Mouse (Mus musculus) thymus, postnatal 36 days (tissue): ENCODE measurements around the gene Klhl2.
A peak's percentile ranks its signal among the peaks of the same experiment; 100 is the strongest.

Experiments
- DNase-seq, 2 experiments: peaks; one replicate each; pipeline ENCODE4 v3.0.0; 2022; ENCODE audit warnings: mixed read lengths in 2 of 2

Gene Klhl2

DNA sequence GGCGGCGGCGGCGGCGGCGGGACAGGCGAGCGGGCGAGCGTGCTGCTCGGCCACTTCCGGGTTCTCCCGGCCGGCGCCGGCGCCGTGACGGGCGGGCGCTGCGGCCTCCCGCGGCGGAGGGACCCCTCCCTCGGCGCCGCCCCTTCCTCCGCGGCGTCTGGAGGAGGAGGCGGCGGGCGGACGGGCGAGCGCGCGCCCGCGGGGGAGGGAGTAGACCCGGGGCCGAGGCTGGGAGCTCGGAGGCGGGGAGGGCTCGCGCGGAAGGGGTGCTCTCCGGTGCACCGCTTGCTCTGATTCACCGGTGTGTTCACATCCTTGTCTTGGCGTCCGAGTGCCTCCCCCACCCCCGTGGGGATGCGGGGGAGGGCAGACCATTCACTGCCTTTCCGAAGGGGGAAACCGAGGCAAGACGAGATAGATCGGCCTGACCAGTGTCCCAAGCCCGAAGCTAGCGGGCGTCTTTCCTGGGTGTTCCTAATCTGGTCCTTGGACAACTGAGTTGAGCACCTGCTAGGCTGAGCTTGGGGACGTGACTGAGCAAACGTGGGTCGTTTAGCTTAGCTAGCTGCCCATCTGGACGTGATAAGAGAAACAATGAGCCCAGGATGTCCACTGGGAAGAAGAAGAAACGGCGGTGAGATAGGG lies at the start of gene Klhl2:
Gene Klhl2, minus strand, starts transcription at position 121 of the 645 bp plus-strand sequence.
- peak; percentile 75 to 81 for DNase-seq

DNA sequence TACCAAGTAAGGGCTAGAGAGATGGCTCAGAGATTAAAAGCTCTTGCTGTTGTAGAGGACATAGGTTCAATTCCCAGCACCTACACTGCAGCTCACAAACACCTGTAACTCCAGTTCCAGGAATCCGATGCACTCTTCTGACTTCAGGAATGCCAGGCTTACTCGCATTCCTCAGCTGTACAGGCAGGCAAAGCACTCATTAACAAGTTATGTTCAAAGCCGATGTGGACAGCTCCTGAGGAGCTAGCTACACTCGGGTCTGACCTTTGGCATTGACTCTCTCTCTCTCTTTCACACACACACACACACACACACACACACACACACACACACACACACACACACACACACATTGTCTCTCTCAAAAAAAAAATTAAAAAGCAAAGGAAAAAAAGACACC lies 48.9 kb upstream of the Klhl2 start:
- no peak for DNase-seq

DNA sequence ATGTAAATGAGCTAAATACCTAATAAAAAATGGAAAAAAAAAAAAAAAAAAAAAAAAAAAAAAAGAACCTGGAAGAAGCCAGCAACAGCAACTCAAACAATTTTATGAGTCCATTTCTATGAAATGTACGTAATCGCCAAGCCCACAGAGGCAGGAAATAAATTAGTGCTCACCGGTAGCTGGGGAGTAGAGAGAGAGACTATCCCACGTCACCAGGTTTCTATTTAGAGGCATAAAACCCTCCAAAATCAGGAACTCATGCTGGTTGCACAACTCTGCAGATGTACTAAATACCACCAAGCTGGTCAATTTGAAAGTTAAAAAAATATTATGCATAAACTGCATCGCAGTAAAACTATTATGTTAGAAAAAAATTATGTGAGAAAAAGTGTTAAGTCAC lies 46.9 kb upstream of the Klhl2 start:
- DNase-seq = no peak

DNA sequence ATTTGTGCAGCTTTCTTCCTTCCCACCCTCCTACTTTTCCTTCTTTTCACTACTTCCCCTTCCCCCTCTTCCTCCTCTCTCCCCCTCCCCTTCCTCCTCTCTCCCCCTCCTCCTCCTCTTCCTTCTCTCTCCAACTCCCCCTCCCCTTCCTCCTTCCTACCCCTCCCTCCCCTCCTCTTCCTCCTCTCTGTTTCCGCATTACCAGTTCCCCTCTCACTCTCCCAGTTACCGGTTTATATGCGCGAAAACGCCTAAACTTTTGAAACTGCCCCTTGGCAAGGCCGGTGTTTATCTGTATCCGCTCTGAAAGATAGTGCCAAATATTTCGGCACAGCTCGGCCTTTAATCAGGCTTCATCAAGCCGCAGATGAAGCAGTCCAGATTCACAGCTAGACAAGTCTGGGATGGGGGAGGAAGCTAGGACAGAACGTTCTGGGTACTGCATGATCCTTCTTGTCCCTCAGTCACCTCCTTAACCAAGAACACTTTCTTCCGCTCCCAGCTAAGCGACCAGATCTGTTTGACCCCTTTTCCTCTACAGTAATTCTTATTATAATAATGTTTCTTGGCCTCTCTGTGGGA lies 30.9 kb upstream of the Klhl2 start:
- DNase-seq = no peak

DNA sequence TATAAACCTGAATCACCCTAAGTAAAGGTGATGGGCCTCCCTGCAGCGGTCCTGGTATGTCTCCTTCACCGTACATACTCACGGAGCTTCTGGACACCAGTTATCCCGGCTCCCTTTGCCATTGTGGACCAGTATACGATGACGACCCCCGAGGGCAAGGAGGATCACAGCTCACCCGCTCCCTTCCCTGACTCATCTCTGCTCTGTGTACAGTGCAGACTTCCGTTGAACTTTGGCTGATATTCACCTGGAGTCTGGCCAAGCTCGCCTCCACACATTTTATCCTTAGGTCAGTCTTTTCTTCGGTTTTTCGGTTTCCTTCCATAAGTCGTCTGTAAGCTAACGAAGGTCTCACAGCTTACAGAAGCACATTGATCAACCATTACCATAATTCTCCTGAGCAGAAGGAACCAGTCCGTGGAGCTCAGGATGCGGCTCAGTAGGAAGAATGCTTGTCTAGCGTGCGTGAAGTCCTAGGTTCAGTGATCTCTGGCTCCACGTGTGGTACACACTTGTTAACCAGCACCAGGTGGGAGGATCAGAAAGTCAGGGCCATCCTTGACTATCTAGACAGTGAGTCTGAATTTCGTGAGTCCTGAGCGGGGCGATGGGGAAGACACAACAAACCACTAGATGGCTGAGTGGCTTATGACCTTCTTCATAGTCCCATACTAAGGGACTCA lies 28.0 kb upstream of the Klhl2 start:
- DNase-seq = no peak

DNA sequence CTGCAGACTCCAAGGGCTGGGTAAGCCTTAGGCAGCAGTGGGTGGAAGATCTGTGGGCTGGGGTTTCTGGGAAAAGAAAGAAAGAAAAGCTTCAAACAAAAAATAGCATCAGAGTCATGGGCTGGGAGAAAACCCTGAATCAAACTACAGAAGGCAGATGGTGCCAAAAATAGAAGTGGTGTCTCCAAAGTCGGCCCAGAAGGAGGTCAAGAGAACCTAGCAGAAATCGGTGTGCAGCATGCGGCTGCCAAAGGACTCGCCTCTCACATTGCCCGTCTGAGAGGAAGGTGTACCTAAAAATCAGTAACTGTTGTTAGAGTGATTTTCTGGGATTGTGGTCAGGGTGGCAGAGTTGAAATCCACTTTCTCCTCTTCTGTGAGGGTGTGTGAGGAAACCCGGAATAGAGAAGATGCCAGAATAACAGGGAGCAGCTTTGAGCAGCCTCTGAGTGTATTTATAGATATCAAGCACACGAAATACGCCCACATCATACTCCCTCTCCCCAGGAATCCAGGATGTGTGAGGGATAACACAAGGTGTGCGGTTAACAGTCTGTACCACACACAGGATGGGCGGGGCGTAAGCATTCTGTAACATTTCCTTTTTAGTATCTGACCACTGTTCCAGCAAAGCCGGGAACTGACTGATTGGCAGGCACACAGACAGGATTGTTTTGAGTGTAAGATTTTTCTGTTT lies 21.8 kb upstream of the Klhl2 start:
- peak; percentile 10 to 14 for DNase-seq

DNA sequence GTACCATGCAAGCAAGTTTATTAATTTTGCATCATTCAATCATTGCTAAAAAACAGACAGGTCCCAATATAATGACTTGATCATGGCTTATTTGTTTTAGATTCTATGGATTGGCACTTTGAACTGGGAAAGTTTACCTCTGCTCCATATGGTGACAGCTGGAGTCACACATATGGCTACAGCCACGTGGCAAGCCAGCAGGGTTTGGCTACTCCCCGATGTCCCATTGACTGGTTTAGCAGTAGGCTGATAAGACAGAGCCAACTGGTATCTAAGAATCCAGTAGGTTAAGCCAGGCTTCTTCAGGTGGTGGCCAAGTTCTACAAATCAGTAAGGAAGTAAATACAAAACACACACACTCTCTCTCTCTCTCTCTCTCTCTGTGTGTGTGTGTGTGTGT lies 20.4 kb upstream of the Klhl2 start:
- DNase-seq = no peak

DNA sequence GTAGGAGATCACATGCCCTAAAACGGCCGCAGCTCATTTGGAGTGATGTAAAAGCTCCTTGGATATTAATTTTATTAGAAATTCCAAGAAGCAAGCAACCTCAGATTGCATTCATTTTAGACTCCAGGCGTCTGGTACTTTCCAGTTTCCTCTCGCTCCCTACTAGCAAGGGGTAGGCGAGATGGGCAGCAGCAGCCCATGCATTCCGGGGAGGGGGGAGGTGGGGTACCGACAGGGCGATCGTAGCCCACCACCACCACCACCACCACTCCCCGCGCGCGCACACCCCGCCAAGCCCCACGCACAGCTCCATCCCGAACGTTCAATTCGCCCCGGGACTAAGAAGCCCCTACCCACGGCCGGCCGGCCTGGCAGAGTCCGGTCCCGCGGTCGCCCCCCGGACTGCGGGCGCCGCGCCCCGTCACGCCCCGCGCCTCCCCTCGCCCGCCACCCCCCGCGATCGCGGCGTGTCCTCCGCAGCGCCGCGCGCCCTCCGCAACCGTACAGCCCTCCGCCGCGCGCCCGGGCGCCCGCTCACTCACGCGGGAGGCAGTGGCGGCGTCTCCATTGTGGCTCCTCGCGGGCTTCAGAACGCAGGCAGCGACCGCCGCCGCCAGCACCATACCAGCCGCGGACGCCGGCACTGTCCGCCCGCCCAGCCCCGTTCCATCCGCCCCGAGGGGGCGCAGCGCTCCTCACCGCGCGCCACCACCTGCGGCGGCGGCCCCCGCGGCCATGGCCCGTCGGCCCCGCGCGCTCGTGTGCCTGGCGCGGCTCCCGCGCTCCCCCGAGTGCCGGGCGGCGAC lies 523 bp downstream of the Klhl2 start:
- DNase-seq = peak in 1 of 2 experiments; percentile 60

DNA sequence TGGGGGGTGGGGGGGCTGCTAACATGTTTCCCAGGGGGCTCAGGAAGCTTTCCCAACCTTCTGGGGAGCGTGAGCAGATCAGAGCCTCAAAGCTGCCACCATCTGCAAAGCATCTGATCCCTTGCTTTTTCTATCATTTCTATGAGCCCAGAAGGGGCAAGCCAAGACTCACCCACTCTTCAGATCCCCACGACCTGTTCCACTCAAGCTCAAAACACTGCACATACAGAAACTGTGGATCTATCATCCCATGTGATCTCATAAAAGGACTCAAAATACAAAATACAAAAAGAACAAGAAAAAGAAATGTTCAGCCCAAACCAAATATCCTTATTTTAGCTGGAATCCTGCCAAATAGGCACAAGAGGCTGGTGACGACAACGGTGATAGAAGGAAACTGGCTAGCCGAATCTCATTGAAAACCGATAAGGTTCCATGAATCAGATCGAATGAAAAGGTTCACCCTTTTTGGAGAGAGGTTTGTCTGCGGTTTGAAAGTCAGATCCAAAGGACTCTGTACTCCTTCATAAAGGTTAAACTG lies 1.5 kb downstream of the Klhl2 start:
- no peak for DNase-seq

DNA sequence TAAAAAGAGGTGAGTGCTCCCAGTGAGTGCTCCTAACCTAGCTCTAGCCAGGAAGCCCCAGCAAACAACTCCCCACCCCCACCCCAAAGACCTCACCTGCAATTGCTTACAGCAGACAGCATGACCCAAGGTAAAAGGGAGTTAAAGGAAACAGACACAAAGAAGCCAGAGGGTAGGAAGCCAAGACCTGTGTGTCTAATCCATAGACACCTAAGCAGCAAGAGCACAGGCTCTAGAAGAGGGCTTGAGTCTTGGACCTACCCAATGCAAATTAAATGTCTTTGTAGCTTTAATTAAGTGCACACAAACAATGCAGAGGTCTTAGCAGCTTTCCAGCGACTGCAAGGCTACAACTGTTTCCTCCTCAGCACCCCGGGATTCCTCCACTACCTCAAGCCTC lies 2.2 kb downstream of the Klhl2 start:
- DNase-seq = no peak

DNA sequence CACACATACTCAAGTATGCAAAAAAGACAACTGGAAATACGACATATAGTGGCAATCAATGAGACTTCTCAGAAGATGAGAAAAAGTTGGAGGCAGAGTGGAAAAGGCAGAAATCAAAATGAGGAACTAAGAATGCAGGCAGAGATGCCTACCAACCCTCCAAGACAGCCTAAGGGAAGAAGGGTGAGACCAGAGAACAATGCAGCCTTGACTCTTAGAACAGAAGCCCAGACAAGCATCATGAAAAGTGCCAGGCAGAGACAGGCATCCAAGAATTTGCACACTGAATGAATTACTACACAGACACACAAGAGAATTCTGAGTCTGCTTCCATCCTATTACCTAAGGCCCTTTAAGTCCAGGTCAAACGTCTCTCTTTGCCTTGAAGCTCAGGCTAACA lies 2.6 kb downstream of the Klhl2 start:
- DNase-seq = no peak

DNA sequence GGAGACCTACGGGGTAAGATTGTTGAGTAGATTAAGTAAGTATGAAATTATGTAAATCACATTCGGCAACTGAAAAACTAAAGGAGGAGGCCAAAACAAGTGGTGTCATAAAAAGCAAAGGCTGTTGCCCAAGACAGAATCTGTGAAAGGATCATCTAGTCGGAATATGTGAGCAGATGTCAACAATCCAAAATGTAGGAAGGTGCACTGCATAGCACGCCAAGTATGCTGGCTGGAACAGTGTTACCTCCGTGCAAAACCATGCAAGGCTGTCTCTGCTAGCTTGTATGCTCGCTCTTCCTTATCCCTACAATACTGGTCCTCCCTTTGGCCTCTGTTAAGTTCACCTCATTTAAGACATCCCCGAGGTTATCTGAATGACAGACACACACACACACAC lies 4.5 kb downstream of the Klhl2 start:
- no peak for DNase-seq

DNA sequence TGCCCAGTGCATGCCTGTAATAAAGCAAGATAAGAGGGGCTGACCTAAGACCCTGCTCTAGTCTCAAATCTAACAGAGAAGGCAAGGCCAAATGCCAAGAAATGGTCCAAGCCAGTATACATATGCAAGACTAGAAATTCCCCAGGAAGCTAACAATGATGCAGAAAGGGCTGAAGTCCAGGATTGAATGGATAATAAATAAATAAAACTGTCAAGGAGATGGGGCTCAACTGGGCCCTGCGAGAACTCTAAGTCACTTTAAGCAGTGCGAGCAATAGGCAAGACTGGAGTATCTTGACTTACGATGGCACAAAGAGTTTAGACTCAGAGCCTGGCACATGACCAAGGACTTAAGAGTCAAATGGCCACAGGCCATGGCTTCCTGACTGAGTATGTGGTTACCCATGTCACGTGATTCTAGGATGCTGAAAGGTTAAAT lies 5.8 kb downstream of the Klhl2 start:
- DNase-seq = no peak

DNA sequence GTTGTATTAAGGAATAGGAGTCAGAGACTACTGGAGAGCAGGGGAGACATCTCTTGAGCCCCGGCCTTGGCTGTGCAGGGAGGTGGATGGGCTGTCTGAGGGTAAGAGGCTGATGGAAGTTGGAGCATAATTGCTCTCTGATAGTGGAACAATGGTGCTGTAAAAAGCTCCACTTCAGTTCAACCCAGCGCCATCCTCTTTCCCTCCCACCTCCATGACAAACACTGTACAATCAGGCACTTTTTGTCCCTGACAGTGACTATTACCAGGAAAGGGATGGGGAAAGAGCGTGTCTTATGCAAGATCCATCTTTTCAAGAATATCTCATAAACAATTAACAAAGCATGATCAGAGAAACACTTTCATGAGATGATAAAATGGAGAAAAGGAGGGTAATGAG lies 6.6 kb downstream of the Klhl2 start:
- no peak for DNase-seq

DNA sequence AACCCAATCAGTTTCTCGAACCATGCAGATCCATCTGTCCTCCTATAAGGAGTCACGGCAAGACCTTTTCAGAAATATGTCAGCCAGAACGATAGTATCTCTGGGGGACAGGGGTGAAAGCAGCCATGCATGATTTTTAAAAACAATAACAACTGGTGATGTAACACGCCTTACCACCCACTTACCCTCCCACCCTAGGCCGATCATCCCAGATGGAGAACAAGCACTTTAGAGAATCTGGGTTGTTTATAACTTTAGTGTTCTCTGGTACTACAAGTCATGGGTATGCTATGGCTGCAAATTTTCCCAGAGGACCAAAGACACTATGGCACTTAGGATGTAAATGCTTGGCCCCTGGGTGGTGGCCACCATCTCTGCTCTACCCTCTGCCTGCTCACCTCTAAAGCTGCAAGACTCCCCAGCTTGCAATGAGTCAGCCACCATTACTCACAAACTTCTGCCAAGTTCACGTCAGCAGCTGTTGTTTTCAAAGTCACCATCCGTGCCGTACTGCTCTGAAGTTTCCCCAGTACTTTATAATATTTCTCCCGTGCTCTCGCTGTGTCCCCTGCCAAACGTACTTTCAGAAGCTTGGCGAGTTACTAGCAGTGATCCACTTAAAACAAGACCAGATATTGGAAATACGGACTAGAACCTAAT lies 7.9 kb downstream of the Klhl2 start:
- no peak for DNase-seq

DNA sequence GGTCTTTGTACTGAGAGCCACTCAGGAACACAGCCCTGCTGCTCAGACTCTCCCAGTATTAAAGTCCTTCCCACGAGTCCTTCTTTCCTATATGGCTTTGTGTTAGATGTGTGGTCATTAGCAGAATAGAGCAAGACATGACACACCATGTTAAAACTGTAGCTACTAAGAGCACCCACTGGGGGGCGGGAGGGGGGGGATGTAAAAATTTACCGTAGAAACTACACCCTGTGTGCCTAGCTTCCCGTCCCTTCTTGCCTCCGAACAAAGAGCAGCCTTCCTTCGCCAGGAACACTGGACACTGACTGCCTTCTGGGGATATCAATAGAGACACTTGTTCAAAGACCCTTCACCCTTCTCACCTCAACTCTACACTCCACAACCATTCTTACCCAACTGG lies 10.2 kb downstream of the Klhl2 start:
- no peak for DNase-seq

DNA sequence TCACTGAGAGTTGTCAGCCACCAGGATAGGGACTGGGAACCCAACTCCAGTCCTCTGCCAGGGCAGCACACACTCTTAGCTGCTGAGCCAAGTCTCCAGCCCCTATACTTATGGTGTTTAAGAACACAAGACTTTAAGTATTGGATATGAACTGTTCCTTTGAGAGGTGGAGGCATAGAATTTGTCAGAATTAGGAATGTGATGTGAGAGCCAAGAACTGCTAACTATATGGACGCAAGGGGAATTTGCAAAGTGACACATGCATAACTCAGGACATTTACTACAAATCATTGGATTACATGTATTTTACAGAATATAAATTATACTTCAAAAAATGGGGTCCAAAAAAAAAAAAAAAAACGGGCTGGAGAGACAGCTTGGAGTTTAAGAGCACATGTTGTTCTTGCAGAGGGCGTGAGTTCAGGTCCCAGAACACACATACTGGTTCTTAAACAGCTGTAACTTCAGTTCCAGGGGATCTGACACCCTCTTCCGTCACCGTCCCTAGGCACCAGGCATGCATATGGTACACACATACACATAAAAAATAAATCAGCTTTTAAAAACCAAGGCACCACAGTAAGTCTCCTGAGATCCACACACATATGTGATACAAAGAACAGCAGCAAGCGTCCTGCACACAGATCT lies 14.2 kb downstream of the Klhl2 start:
- no peak for DNase-seq

DNA sequence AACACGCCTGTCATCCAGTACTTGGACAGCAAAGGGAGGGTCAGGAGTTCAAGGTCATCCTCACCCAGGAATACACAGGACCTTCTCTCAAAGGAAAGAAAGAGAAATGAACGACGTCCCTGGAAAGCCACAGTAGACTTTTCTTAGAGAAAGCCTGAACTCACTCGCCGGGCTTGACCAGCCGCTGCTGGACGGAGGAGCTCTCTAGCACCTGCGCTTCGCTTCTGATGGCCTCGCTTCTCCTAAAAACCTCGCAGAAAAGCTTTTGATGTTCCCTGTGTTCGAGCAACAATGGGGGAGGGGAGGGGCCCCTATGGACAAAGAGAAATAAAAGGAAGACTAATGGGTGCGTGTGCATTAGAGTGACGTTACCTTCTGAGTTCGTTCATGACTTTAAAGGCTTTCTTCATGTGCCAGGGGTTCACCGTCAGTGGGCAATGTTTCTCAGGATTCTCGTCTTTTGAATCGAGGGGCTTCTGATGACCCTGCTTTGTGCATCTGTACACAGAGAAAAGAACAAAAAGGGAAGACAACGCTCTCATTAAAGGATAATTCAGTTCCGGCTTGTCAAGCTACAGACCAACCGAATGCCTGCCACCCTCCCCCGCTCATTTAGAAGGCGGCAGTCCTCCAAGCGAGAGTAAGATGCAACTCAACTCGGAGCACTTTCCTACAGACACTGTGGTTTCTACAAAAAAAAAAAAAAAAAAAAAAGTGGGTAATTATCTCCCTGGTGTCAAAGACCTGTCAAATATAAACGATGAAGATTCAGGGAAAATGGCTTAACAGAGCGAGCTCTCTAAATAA lies 15.5 kb downstream of the Klhl2 start:
- no peak for DNase-seq

DNA sequence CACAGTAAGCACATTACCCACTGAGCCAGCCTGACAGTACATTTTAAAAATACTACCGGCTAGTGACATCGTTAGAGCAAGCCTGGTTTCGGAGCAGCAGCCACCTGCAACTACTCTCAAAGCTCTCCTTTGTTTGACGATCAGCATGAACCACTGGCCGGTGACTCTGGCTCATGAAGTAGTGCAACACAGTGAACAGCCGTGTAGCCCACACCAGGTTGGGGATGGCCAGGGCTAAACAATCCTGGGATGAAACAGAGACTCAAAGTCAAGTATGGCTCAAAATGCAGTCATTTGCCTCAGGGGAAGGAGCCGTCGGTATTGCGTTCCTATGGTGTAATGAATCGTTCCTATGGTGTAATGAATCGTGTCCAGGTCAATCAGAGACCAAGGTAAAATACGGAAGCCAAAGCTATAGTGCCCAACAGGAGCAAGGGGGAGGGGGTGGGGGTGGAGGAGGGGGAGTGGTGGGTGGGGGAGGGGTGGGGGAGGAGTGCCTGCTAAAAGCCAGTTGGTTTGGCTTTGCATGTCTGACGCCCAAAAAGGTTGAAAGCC lies 17.2 kb downstream of the Klhl2 start:
- DNase-seq = no peak

DNA sequence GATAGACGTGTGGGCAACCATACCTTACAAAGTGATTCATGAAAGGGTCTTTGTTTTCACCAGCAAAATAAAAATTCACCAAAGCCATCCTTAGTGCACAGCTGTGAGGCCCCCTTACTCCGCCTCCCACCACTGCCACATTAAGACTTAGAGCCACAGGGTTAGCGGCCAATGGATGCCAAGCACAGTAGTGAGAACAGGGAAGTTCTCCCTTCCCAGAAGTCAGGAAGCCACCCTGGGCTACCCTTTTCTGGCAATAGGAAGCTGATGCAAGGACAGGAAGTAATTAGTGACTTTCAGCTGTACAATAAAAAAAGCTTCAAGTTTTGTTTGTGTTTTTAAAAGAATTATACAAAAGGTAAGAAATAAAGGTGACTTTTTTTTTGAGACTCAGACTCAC lies 18.2 kb downstream of the Klhl2 start:
- no peak for DNase-seq
